Mouse (Mus musculus) midbrain, embryonic 16.5 days (tissue): Measurements from ENCODE around the gene Arcn1. TPM values are rescaled to one million over a fixed set of nuclear protein-coding genes. Genes with fewer than 3 reads are reported as not detected.
"Not testable (repeated sequence)": the region's sequence is repeated elsewhere in the genome, so short reads cannot be mapped to it uniquely, and the experiment has no call there.

Source experiments
- ATAC-seq: fragments of 200-750 bp; cut with Nextera tagmentation; 2 replicates; pipeline ENCODE4 v1.8.0; 2017; ENCODE audit warnings: moderate TSS enrichment
- H3K27ac ChIP-seq: fragments of 300-500 bp; sonication (generic); 2 replicates; pipeline ENCODE4 v1.5.1; 2014; ENCODE audit warnings: mild to moderate bottlenecking, low read length, mixed read lengths
- H3K27me3 ChIP-seq: fragments of 300-500 bp; sonication (generic); 2 replicates; pipeline ENCODE4 v1.6.1; 2014; ENCODE audit warnings: low read depth, low read length, mixed read lengths; ENCODE audit not compliant: control insufficient read depth, insufficient read depth
- H3K36me3 ChIP-seq: fragments of 300-500 bp; sonication (generic); 2 replicates; pipeline ENCODE4 v1.6.1; 2014; ENCODE audit warnings: mild to moderate bottlenecking, low read length, moderate library complexity, mixed read lengths; ENCODE audit not compliant: control insufficient read depth, insufficient read depth
- H3K4me1 ChIP-seq: fragments of 300-500 bp; sonication (generic); 2 replicates; pipeline ENCODE4 v1.6.1; 2014; ENCODE audit warnings: mild to moderate bottlenecking, low read length, mixed read lengths; ENCODE audit not compliant: control insufficient read depth, insufficient read depth
- H3K4me2 ChIP-seq: fragments of 300-500 bp; sonication (generic); 2 replicates; pipeline ENCODE4 v1.6.1; 2014; ENCODE audit warnings: mild to moderate bottlenecking, low read length, mixed read lengths
- H3K4me3 ChIP-seq: fragments of 300-500 bp; sonication (generic); 2 replicates; pipeline ENCODE4 v1.5.1; 2014; ENCODE audit warnings: low read depth, mild to moderate bottlenecking, low read length, moderate library complexity, mixed read lengths
- H3K9ac ChIP-seq: fragments of 300-500 bp; sonication (generic); 2 replicates; pipeline ENCODE4 v1.6.1; 2014; ENCODE audit warnings: low read depth, low read length, mixed read lengths
- H3K9me3 ChIP-seq: fragments of 300-500 bp; sonication (generic); replicated peaks from 2 replicates; pipeline ENCODE4 v1.6.1; 2014; ENCODE audit warnings: mild to moderate bottlenecking, low read length, mixed read lengths; ENCODE audit not compliant: control insufficient read depth, poor library complexity, severe bottlenecking
- WGBS: fragments of 180-500 bp; shearing (Covaris S2); extraction: QIAGEN DNeasy Blood & Tissue Kit; methylation state at CpG from one replicate; pipeline ENCODE4 v1.1.7; 2014; 5-methylcytosine and 5-hydroxymethylcytosine counted together
- polyA plus RNA-seq: library from polyadenylated mRNA; unstranded; fragments of >200 nt; fragmentation: Nextera tagmentation; extraction: Ambion mirVana; gene quantifications from 2 replicates; pipeline ENCODE4 v1.2.1, GENCODE M21; 2015

Gene Arcn1
- polyA plus RNA-seq, 1 experiment from 2014 or later = 140 TPM

DNA sequence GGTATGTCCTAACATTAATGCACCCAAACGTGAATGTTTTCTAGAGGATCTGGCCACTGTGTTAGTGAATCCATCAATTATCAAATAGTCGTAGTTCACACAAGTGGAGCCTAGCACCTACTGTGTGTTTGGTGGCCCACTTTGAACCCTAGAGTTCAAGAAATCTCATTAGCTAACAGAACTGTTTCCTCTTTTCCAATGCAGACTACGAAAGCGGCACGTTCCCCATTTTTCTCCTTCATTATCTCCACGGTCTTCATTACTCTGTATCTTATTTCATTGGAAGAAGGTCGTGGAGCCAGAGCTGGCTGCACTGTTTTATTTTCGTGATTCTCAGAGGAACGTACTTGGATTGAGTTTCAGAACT is 32.3 kb upstream of the Arcn1 start:
- Histone ChIP-seq H3K27me3 (peaks cover 2% of the 10 kb centered on the region; the same call in 1 of the 2 replicates), H3K4me3 (peak overlapping the region; percentile 69), H3K9me3 (no peaks in the 10 kb centered on the region), H3K9ac (peak overlapping the region; percentile 81), H3K4me1 (peaks cover 14% of the 10 kb centered on the region), H3K36me3 (0 out of 2 replicates have a peak, but pooled peaks cover 3% of the 10 kb centered on the region), H3K4me2 (peak overlapping the region; percentile 95), H3K27ac (no peak overlapping the region)
- no peak for ATAC-seq
- 41% methylated on average over 9 of the region's 9 CpGs for WGBS

DNA sequence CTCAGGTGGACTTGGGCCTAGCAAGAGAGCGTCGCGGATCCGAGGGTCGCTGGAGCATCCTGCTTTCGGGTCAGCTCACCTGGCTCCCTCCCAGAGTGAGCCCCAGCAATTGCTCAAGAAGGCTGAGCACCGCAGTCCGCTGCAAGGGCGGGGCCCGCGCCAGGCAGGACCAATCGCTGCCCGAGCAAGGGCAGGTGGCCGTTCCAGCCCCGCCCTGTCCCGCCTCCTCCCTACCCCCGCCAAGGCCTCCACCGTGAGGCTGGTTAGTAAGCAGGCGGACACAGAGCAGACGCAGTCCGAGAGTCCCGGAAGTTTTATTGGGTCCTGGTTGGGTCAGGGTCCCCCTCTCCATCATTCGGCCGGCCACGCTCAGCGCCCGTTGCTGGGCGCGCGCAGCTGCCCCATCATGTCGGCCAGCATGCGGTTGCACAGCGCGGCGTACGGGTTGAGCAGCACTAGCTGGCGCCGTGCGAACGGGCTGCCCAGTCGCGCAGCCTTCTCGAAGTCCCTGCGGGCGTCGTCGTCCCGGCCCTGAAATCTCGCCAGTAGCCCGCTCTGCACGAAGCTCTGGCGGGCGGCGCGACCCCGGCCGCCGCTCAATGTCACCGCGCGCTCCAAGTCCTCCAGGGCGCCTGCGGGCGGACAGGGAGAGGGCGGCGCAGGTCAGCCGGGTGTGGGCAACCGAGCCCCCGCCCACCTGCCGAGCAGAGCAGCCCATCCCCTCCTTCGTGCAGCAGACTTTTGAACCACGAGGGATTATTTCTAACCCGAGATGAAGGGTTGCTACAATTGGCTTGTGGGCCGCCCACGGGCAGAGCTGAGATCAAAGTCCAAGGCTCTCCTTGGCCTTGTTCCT is 31.7 kb upstream of the Arcn1 start, which contains the start of gene Tmem25:
Tmem25 (minus strand) TSS at position 206 of the 856 bp plus-strand sequence.
- peak within 1 kb of the TSS; percentile 69 for H3K4me3 ChIP-seq
- no peaks in the 10 kb centered on the region for H3K9me3 ChIP-seq
- 1% methylated on average over 75 of the region's 75 CpGs for WGBS
- H3K27ac ChIP-seq = peak within 1 kb of the TSS; percentile 79
- peak within 1 kb of the TSS; percentile 81 for H3K9ac ChIP-seq
- peak within 1 kb of the TSS; percentile 95 for H3K4me2 ChIP-seq
- H3K36me3 ChIP-seq = no peaks in the 10 kb centered on the region
- peaks cover 14% of the 10 kb centered on the region for H3K4me1 ChIP-seq
- H3K27me3 ChIP-seq = peaks cover 2% of the 10 kb centered on the region; the same call in 1 of the 2 replicates
- peak; percentile 98 for ATAC-seq

DNA sequence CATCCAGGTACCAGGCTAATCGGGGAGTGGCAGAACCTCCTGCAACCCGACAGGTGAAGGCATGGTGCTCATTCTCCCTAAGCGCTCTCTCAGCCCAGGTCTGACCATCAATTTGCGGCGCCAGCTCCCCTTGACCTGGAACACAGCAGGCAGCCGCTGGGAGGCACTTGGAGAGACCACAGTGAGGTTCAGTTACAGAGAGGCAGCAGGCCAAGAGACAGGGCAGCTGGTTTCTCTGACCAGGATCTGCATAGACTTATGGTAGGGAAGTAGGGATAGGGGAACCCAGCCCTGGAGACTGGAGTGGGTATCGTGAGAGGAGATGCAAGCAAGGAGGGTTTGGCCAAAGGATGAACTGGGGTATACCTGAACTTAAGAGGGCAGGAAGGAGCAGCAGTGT is 30.7 kb upstream of the Arcn1 start:
- H3K27me3 ChIP-seq = peaks cover 2% of the 10 kb centered on the region; the same call in 1 of the 2 replicates
- no peak overlapping the region for H3K27ac ChIP-seq
- peak overlapping the region; percentile 69 for H3K4me3 ChIP-seq
- no peaks in the 10 kb centered on the region for H3K9me3 ChIP-seq
- H3K9ac ChIP-seq = peak overlapping the region; percentile 81
- 50% methylated on average over 7 of the region's 7 CpGs for WGBS
- H3K4me2 ChIP-seq = peak overlapping the region; percentile 95
- peaks cover 14% of the 10 kb centered on the region for H3K4me1 ChIP-seq
- no peak for ATAC-seq
- no peaks in the 10 kb centered on the region for H3K36me3 ChIP-seq

DNA sequence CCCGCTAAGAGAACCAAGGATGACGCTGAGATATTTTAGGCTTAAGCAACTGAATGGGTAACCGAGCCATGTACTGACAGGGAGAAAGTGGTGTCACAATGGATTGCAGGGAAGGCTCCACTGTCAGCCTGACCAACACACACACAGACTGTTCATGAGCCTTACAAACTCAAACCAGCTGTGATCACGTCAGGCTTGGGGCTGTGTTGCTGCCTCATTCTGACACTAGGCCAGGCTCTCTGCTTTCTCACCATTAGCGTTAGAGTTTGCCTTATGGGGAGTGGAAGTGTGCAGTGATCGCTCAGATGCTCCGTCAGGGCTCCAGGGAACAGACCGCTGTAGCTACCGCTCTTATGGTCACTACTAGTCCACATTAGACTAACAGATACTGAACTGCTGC is 25.2 kb upstream of the Arcn1 start:
- H3K9ac ChIP-seq = no peak overlapping the region
- no peaks in the 10 kb centered on the region; the same call in 1 of the 2 replicates for H3K4me1 ChIP-seq
- 79% methylated on average over 9 of the region's 9 CpGs for WGBS
- H3K4me3 ChIP-seq = no peak overlapping the region
- H3K36me3 ChIP-seq = peaks cover 30% of the 10 kb centered on the region
- no peaks in the 10 kb centered on the region for H3K27me3 ChIP-seq
- no peaks in the 10 kb centered on the region for H3K9me3 ChIP-seq
- no peak for ATAC-seq
- H3K4me2 ChIP-seq = no peak overlapping the region
- no peak overlapping the region for H3K27ac ChIP-seq

DNA sequence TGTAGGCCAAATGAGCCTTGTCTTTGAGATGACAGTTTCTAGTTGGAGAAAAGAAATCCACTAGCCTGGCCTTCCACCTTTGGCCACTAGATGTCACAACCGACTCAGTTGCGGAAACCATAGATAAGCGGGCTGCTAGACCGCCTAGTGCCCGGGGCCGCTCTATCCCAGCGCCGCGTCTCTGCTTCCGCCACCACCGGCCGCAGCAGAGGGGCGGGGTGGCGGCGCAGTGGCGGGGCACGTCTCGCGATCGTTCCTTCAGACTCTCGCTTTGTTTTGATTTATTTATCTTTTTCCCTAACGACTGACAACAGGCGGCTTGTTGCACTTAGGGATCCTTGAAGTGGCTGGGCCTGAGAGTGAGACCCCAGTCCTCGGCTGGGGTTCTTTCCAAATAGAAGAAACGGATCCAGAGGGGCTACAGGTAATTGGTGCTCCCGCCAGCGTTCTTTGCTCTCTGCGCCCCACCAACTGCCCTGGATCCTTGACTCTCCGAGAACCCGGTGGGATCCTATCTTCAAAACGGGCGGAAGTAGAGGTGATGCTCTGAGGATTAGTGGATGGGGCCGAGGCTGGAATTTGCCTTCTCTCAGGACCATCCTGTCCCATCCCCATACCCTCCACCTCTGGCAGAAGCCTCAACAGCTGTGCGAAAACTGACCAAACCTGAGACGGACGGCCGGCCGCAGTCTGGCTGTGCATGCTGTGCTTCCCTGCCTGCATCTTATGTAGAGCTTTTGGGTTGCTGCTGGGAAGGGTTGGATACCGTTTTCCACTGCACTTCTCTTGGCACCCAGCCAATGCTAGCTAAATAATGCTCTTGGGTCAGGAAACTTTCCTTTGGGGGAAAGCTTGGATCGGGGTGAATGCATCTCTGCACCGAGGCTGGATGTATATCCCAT is 5.4 kb upstream of the Arcn1 start:
- peak overlapping the region; percentile 89 for H3K27ac ChIP-seq
- H3K4me3 ChIP-seq = peak overlapping the region; percentile 67
- H3K9me3 ChIP-seq = no peaks in the 10 kb centered on the region
- H3K36me3 ChIP-seq = peaks cover 7% of the 10 kb centered on the region; the same call in 1 of the 2 replicates
- ATAC-seq = peak; percentile 99
- peak overlapping the region; percentile 81 for H3K9ac ChIP-seq
- H3K4me2 ChIP-seq = peak overlapping the region; percentile 67
- H3K27me3 ChIP-seq = no peaks in the 10 kb centered on the region
- H3K4me1 ChIP-seq = peaks cover 12% of the 10 kb centered on the region
- under 1% methylated on average over 41 of the region's 41 CpGs for WGBS

DNA sequence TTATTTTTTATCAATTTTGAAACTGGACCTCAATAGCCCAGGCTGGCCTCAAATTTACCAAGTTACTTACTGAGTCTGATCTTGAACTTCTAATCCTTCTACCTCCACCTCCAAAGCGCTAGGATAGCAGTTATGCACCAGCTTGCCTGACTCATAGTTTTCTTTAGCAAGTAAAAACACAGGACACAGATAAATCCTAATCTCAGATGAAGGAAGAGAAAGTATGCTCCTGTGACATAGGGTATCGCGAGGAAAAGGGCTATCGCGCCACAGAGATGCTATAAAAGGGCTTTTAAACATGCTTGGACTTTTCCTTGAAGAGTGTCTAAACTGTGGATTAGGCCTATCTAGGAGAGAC is 4.7 kb upstream of the Arcn1 start:
- Histone ChIP-seq H3K4me3 (peak overlapping the region; percentile 67; the same call in 1 of the 2 replicates), H3K27ac (peak overlapping the region; percentile 48), H3K4me2 (no peak overlapping the region), H3K27me3 (no peaks in the 10 kb centered on the region), H3K9me3 (no peaks in the 10 kb centered on the region), H3K9ac (no peak overlapping the region), H3K4me1 (peaks cover 12% of the 10 kb centered on the region), H3K36me3 (0 out of 2 replicates have a peak, but pooled peaks cover 6% of the 10 kb centered on the region)
- WGBS = 21% methylated on average over 5 of the region's 5 CpGs
- ATAC-seq = no peak

DNA sequence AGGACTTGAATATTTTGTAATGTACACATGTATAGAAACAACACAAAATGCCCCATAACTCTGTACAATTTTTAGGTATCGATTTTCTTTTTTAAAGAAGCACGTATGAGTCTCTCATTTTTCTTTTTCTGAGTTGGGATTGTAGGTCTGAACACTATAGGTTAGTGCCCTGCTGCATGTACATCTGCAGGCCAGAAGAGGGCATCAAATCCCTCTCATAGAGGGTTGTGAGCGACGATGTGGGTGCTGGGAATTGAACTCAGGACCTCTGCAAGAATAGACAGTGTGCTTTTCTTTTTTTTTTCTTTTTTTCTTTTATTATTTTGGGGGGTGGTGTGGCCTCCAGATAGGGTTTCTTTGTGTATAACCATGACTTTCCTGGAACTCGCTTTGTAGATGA is 3.7 kb upstream of the Arcn1 start:
- Histone ChIP-seq H3K4me3 (no peak overlapping the region), H3K9me3 (no peaks in the 10 kb centered on the region), H3K27ac (no peak overlapping the region), H3K4me1 (peaks cover 15% of the 10 kb centered on the region), H3K36me3 (0 out of 2 replicates have a peak, but pooled peaks cover 6% of the 10 kb centered on the region), H3K27me3 (no peaks in the 10 kb centered on the region), H3K4me2 (no peak overlapping the region), H3K9ac (no peak overlapping the region)
- ATAC-seq = no peak
- 93% methylated on average over 5 of the region's 5 CpGs for WGBS

DNA sequence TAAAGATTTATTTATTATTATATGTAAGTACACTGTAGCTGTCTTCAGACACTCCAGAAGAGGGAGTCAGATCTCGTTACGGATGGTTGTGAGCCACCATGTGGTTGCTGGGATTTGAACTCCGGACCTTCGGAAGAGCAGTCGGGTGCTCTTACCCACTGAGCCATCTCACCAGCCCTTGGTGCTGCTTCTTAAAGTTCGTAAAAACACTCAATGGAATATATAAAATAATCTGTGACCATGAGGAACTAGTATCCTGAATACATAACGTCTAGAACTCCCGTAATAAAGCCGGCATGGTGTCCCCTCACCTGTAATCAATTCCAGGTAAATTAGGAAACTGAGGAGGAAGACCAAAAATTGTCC is 367 bp upstream of the Arcn1 start:
- Histone ChIP-seq H3K4me3 (peak overlapping the region; percentile 93), H3K4me2 (peak overlapping the region; percentile 82), H3K4me1 (peaks cover 22% of the 10 kb centered on the region), H3K27ac (peak overlapping the region; percentile 61; the same call in 1 of the 2 replicates)
- H3K9me3 ChIP-seq, H3K36me3 ChIP-seq, ATAC-seq, H3K27me3 ChIP-seq, H3K9ac ChIP-seq: not testable (repeated sequence)
- 42% methylated on average over 7 of the region's 9 CpGs for WGBS
